Mouse (Mus musculus) effector memory CD4-positive, alpha-beta T cell, adult 7 months (primary cell): ENCODE data around the gene Olfr1330. TPM values are rescaled to one million over a fixed set of nuclear protein-coding genes. Genes with fewer than 3 reads are reported as not detected.

Experiments used
- polyA plus RNA-seq: library from polyadenylated mRNA; unstranded; fragments of 100-300 nt; shearing (Covaris generic); gene quantifications from one replicate; pipeline ENCODE4 v1.2.1, GENCODE M21; 2017

The Olfr1330 gene
- 0.61 TPM for polyA plus RNA-seq

DNA sequence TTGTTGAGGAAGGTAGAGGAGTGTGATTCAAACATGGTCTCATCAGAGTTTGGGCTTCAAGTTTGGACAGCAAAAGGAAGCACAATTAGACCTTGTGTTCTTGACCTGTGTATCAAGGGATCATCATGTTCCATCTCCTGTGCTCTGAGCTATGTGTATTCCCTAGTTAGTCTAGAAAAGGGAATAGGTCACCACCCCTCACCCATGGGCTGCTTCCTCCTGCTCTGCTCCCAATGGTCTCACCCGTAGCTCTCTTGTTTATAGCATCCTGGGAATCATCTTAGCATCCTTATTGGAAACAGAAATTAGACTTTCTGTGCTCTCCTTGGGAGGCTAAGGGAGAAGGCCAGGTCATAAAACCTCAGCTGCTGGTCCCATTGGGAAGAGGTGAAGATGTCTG lies at the start of gene Olfr1330:
Gene Olfr1330, plus strand, starts transcription at position 301 of the 400 bp plus-strand sequence.

GRCm38 (mm10) chr4:118864349-118864748 lies 24.0 kb upstream of the Olfr1330 start, which contains the start of gene Olfr1331:
Gene Olfr1331 (plus strand): TSS chr4:118864649.

GRCm38 (mm10) chr4:118917365-118917764 lies 29.0 kb downstream of the Olfr1330 start, which contains the start of gene Olfr1329:
Gene Olfr1329 (minus strand): TSS chr4:118917465.

GRCm38 (mm10) chr4:118938512-118938911 lies 50.1 kb downstream of the Olfr1330 start, which contains the start of gene Olfr1328:
Gene Olfr1328 (minus strand): TSS chr4:118938612.

Other genes starting within 250 kb of the Olfr1330 start
- gene Olfr62, start 229.6 kb upstream of the Olfr1330 start, polyA plus RNA-seq: not detected
- gene Olfr1342, start 195.8 kb upstream of the Olfr1330 start, polyA plus RNA-seq: not detected
- gene Olfr1341, start 185.1 kb upstream of the Olfr1330 start, polyA plus RNA-seq: 0.34 TPM
- gene Olfr1340, start 168.5 kb upstream of the Olfr1330 start, polyA plus RNA-seq: 0.11 TPM
- not detected for gene Olfr1339, start 156.4 kb upstream of the Olfr1330 start, polyA plus RNA-seq
- gene Olfr1338, start 129.9 kb upstream of the Olfr1330 start, polyA plus RNA-seq: not detected
- not detected for gene Olfr1337, start 106.0 kb upstream of the Olfr1330 start, polyA plus RNA-seq
- not detected for gene Olfr1335, start 78.7 kb upstream of the Olfr1330 start, polyA plus RNA-seq
- not detected for gene Olfr1333, start 52.3 kb upstream of the Olfr1330 start, polyA plus RNA-seq
- 0.91 TPM for gene Olfr1331, start 23.9 kb upstream of the Olfr1330 start, polyA plus RNA-seq
- gene Olfr1329, start 28.9 kb downstream of the Olfr1330 start, polyA plus RNA-seq: not detected
- gene Olfr1328, start 50.0 kb downstream of the Olfr1330 start, polyA plus RNA-seq: 0.15 TPM
- not detected for gene Lao1, start 73.0 kb downstream of the Olfr1330 start, polyA plus RNA-seq
- gene Slc2a1, start 220.1 kb downstream of the Olfr1330 start, polyA plus RNA-seq: 94.9 TPM